Mouse (Mus musculus) layer of hippocampus, adult 9-10 months (tissue): ENCODE measurements around the gene Fkbp5.

Source experiments
- DNase-seq: peaks from one replicate; pipeline ENCODE4 v3.0.0; 2022; ENCODE audit warnings: low spot score

Gene Fkbp5

GRCm38 (mm10) chr17:28523355-28524008 is 6.2 kb upstream of the Fkbp5 start:
- DNase-seq = no peak

- DNase-seq = peak; percentile 79
Measured at GRCm38 (mm10) chr17:28522623-28523354, 5.5 kb upstream of the Fkbp5 start.

GRCm38 (mm10) chr17:28521920-28522319 is 4.6 kb upstream of the Fkbp5 start:
- no peak for DNase-seq

- DNase-seq = no peak
Measured at GRCm38 (mm10) chr17:28521071-28521726, 3.9 kb upstream of the Fkbp5 start.

GRCm38 (mm10) chr17:28520561-28520960 is 3.2 kb upstream of the Fkbp5 start:
- DNase-seq = no peak

GRCm38 (mm10) chr17:28519827-28520226 is 2.5 kb upstream of the Fkbp5 start:
- no peak for DNase-seq

- no peak for DNase-seq
Measured at GRCm38 (mm10) chr17:28518615-28519071, 1.3 kb upstream of the Fkbp5 start.

GRCm38 (mm10) chr17:28517956-28518614 is 758 bp upstream of the Fkbp5 start:
- no peak for DNase-seq

GRCm38 (mm10) chr17:28516881-28517280 is 446 bp downstream of the Fkbp5 start:
- no peak for DNase-seq

GRCm38 (mm10) chr17:28515431-28516341 is 1.6 kb downstream of the Fkbp5 start:
- no peak for DNase-seq

GRCm38 (mm10) chr17:28514555-28514954 is 2.8 kb downstream of the Fkbp5 start:
- no peak for DNase-seq

- DNase-seq = no peak
Measured at GRCm38 (mm10) chr17:28513844-28514243, 3.5 kb downstream of the Fkbp5 start.

- DNase-seq = no peak
Measured at GRCm38 (mm10) chr17:28513337-28513736, 4.0 kb downstream of the Fkbp5 start.

GRCm38 (mm10) chr17:28512696-28513095 is 4.6 kb downstream of the Fkbp5 start:
- no peak for DNase-seq

GRCm38 (mm10) chr17:28511616-28512541 is 5.4 kb downstream of the Fkbp5 start:
- no peak for DNase-seq

- no peak for DNase-seq
Measured at GRCm38 (mm10) chr17:28510445-28511342, 6.6 kb downstream of the Fkbp5 start.

- no peak for DNase-seq
Measured at GRCm38 (mm10) chr17:28507496-28507895, 9.8 kb downstream of the Fkbp5 start.

- no peak for DNase-seq
Measured at GRCm38 (mm10) chr17:28506895-28507294, 10.4 kb downstream of the Fkbp5 start.

GRCm38 (mm10) chr17:28505591-28505990 is 11.7 kb downstream of the Fkbp5 start:
- DNase-seq = no peak
